12 mouse cellular contexts compared by ENCODE assay signal in genomic region chr2:103901457-103901856, GRCm38 (mm10). TPM values are rescaled to one million over a fixed set of nuclear protein-coding genes. Genes with fewer than 3 reads are reported as not detected.
A peak's percentile ranks its signal among the peaks of the same experiment; 100 is the strongest.
DNase-seq lines count a peak whose midpoint lies in the region; ATAC-seq and TF ChIP-seq lines count a peak whose summit lies in the region.
"Had no signal": no experiment of that assay in that cellular context is flagged by ENCODE, and none has a peak within 500 bp of the region (broad histone marks: within the 10 kb centered on the region; RNA-seq: fewer than 3 reads in every experiment).

No protein-coding gene starts in this region.

- H3K27me3 ChIP-seq in embryonic facial prominence, embryonic 14.5 days (replicated peaks; ENCODE audit: control insufficient read depth, insufficient read depth, low read length), result no peaks in the 10 kb centered on the region
- H3K27me3 ChIP-seq in intestine, postnatal 0 days (replicated peaks; ENCODE audit: control insufficient read depth, insufficient read depth, low read length), result no peaks in the 10 kb centered on the region
- H3K27me3 ChIP-seq: forebrain, embryonic 12.5 days; neural tube, embryonic 15.5 days had no signal

- H3K4me3 ChIP-seq in embryonic facial prominence, embryonic 14.5 days (ENCODE audit: low read depth, low read length), result no peak overlapping the region
- H3K4me3 ChIP-seq in macrophage (ENCODE audit: inconsistent target), result no peak overlapping the region
- H3K4me3 ChIP-seq in intestine, postnatal 0 days (ENCODE audit: low read depth, low read length), result no peak overlapping the region
- H3K4me3 ChIP-seq: forebrain, embryonic 12.5 days; neural tube, embryonic 15.5 days had no signal

- no peak for TF ChIP-seq CTCF in intestine, postnatal 0 days (IDR thresholded peaks at IDR 0.05; ENCODE audit: low read depth)

- no peak overlapping the region for H3K27ac ChIP-seq in embryonic facial prominence, embryonic 14.5 days (replicated peaks; ENCODE audit: low read depth, low read length)
- peak overlapping the region; percentile 97 for H3K27ac ChIP-seq in macrophage
- H3K27ac ChIP-seq in intestine, postnatal 0 days (ENCODE audit: low read depth, low read length), result no peak overlapping the region
- H3K27ac ChIP-seq: forebrain, embryonic 12.5 days; neural tube, embryonic 15.5 days had no signal

- H3K4me1 ChIP-seq in embryonic facial prominence, embryonic 14.5 days (ENCODE audit: control insufficient read depth, insufficient read depth, low read length), result 0 out of 2 replicates have a peak, but pooled peaks cover 10% of the 10 kb centered on the region
- no peaks in the 10 kb centered on the region for H3K4me1 ChIP-seq in intestine, postnatal 0 days (replicated peaks; ENCODE audit: control insufficient read depth, insufficient read depth, low read length)

- no peaks in the 10 kb centered on the region for H3K79me2 ChIP-seq in macrophage (ENCODE audit: inconsistent target)

- DNase-seq in layer of hippocampus, adult 9-11 months, result peak; percentile 59
- no peak for DNase-seq in layer of hippocampus, adult 18-20 months (ENCODE audit: low spot score in 2 of 2)
- DNase-seq in embryonic facial prominence, embryonic 14.5 days (ENCODE audit: low spot score), result peak; percentile 35
- peak; percentile 54 to 70 for DNase-seq in kidney, postnatal 36 days
- DNase-seq in layer of hippocampus, adult 8-10 months (ENCODE audit: low spot score in 2 of 2), result no peak
- no peak for DNase-seq in right cerebral cortex, adult 2 months (ENCODE audit: low spot score in 2 of 2)
- DNase-seq: cerebellum, adult 11 months had no signal

- no peak overlapping the region for H3K9ac ChIP-seq in embryonic facial prominence, embryonic 14.5 days (ENCODE audit: low read depth, low read length)
- H3K9ac ChIP-seq in intestine, postnatal 0 days (ENCODE audit: low read depth, low read length), result no peak overlapping the region
- H3K9ac ChIP-seq: forebrain, embryonic 12.5 days; neural tube, embryonic 15.5 days had no signal

- H3K9me3 ChIP-seq in embryonic facial prominence, embryonic 14.5 days (ENCODE audit: control insufficient read depth, low read length), result no peaks in the 10 kb centered on the region
- H3K9me3 ChIP-seq in intestine, postnatal 0 days (ENCODE audit: control insufficient read depth), result no peaks in the 10 kb centered on the region
- H3K9me3 ChIP-seq: forebrain, embryonic 12.5 days; neural tube, embryonic 15.5 days had no signal

- H3K4me2 ChIP-seq in embryonic facial prominence, embryonic 14.5 days (ENCODE audit: low read depth, low read length), result no peak overlapping the region
- H3K4me2 ChIP-seq in intestine, postnatal 0 days (replicated peaks; ENCODE audit: low read depth), result no peak overlapping the region
- H3K4me2 ChIP-seq: forebrain, embryonic 12.5 days; neural tube, embryonic 15.5 days had no signal

- no peak for ATAC-seq in embryonic facial prominence, embryonic 14.5 days (ENCODE audit: low read depth)
- no peak for ATAC-seq in intestine, postnatal 0 days
- ATAC-seq: intestine, embryonic 16.5 days had no signal

- H3K36me3 ChIP-seq in embryonic facial prominence, embryonic 14.5 days (ENCODE audit: control insufficient read depth, insufficient read depth, low read length), result no peaks in the 10 kb centered on the region
- no peaks in the 10 kb centered on the region for H3K36me3 ChIP-seq in macrophage (ENCODE audit: inconsistent target)
- H3K36me3 ChIP-seq in intestine, postnatal 0 days (ENCODE audit: control insufficient read depth, insufficient read depth), result no peaks in the 10 kb centered on the region
- H3K36me3 ChIP-seq: forebrain, embryonic 12.5 days; neural tube, embryonic 15.5 days had no signal

- 70% methylated on average over 1 of the region's 1 CpGs for WGBS in embryonic facial prominence, embryonic 14.5 days
- WGBS in macrophage (ENCODE audit: missing documents), result 64% methylated on average over 1 of the region's 1 CpGs
- 90% methylated on average over 1 of the region's 1 CpGs for WGBS in intestine, postnatal 0 days

RNA-seq across cellular contexts. Expression of gene Lmo2, which starts 56.3 kb away (rescaled TPM):
- 10 to 100 TPM; 19.0 to 19.8 TPM for total RNA-seq in layer of hippocampus, adult 18-20 months (2021)
- polyA plus RNA-seq in embryonic facial prominence, embryonic 14.5 days (2014; fragmentation: Nextera tagmentation; extraction: Ambion mirVana), result 22.3 and 23.8 TPM in 2 replicates
- total RNA-seq in macrophage (2018; cell fraction: chromatin; rRNA removed), result 100 to 1,000 TPM in 12 of 26 experiments, 10 to 100 TPM in 14; 39.5 to 213 (median 98.9) TPM
- total RNA-seq in macrophage (2018; cell fraction: cytosol; rRNA removed), result 100 to 1,000 TPM; 111 to 268 (median 186) TPM
- total RNA-seq in macrophage (2018; cell fraction: nucleus; rRNA removed), result 100 to 1,000 TPM in 23 of 26 experiments, 10 to 100 TPM in 3; 86.9 to 369 (median 162) TPM
- polyA plus RNA-seq in macrophage (2018), result 181 to 268 TPM (median 246 TPM) in 3 replicates
- polyA plus RNA-seq in intestine, postnatal 0 days (2015; fragmentation: Nextera tagmentation; extraction: Ambion mirVana), result 11.1 and 12.9 TPM in 2 replicates
- 10 to 100 TPM; 16.1 to 29.7 (median 21.3) TPM for total RNA-seq in layer of hippocampus, adult 8-10 months (2022)

Comparison
In these comparisons a context has a peak if more than half of its experiments do, and no peak if none do; other contexts are left out.
1. DNase-seq: peak in layer of hippocampus, adult 9-11 months (single experiment), embryonic facial prominence, embryonic 14.5 days (single experiment) and kidney, postnatal 36 days (2 of 2); none in layer of hippocampus, adult 18-20 months (0 of 2), layer of hippocampus, adult 8-10 months (0 of 2) and right cerebral cortex, adult 2 months (0 of 2).